In the genomic region with DNA sequence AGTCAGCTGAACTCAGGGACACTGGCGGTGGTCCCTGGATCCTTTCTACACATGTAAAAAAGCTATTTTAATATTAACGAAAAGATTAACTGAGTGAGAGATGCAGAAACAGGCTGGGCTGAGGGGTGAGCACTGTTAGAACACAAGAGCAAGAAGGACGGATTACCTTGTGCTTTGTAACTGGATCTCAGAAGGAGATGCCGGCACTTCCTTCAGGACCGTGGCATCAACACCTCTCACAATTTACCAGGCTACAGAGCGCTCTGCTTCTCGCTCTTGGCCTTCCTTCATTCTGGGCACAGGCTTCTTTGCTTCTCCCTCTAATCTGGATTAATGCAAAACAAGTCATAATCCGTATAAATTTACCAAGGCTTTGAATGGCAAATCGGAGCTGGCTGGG, we compare ENCODE assay signal across 22 mouse cellular contexts. TPM values are rescaled to one million over a fixed set of nuclear protein-coding genes. Genes with fewer than 3 reads are reported as not detected.
DNase-seq lines count a peak whose midpoint lies in the region; ATAC-seq and TF ChIP-seq lines count a peak whose summit lies in the region.
"Had no signal": no experiment of that assay in that cellular context is flagged by ENCODE, and none has a peak within 500 bp of the region (broad histone marks: within the 10 kb centered on the region; RNA-seq: fewer than 3 reads in every experiment).

No protein-coding gene starts in this region.

- intact Hi-C loops in heart, postnatal 14 days (cut with DNase I): loop anchor here (5.0 to 10.0 kb wide), 4 partner anchors 118 to 353 kb away; no protein-coding TSS in a partner anchor

- TF ChIP-seq CTCF in cerebellum, adult 2 months (IDR thresholded peaks at IDR 0.05; ENCODE audit: borderline replicate concordance, insufficient read depth, low read depth, low read length): no peak

- no peak for TF ChIP-seq POLR2A in cerebellum, adult 2 months (IDR thresholded peaks at IDR 0.05; ENCODE audit: borderline replicate concordance, insufficient read depth, low read length)

- no peak for DNase-seq in heart, postnatal 14 days
- peak; percentile 95 for DNase-seq in midbrain, embryonic 11.5 days (ENCODE audit: low spot score, missing footprints)
- DNase-seq in limb, embryonic 10.5 days (ENCODE audit: low spot score): no peak
- DNase-seq in cerebellum, adult 2 months: no peak
- DNase-seq in liver, embryonic 11.5 days (ENCODE audit: low spot score): no peak
- DNase-seq: adrenal gland, postnatal 14 days; cerebellum, adult 11-12 months; cerebellum, postnatal 36 days; forebrain, postnatal 0 days; kidney, postnatal 4 days; layer of hippocampus, adult 9-11 months; thymus, postnatal 14 days had no signal

- peaks cover 78% of the 10 kb centered on the region for H3K27me3 ChIP-seq in heart, embryonic 13.5 days (replicated peaks)
- H3K27me3 ChIP-seq in midbrain, embryonic 11.5 days (ENCODE audit: control insufficient read depth, insufficient read depth, low read length): peaks cover 85% of the 10 kb centered on the region
- peaks cover 93% of the 10 kb centered on the region for H3K27me3 ChIP-seq in midbrain, embryonic 13.5 days
- H3K27me3 ChIP-seq in limb, embryonic 10.5 days (ENCODE audit: low read depth, poor library complexity, severe bottlenecking): peaks cover 84% of the 10 kb centered on the region
- peaks cover 37% of the 10 kb centered on the region; the same call in 1 of the 2 replicates for H3K27me3 ChIP-seq in cerebellum, adult 2 months (ENCODE audit: control insufficient read depth, insufficient read depth, low read length)
- H3K27me3 ChIP-seq in liver, embryonic 11.5 days (replicated peaks; ENCODE audit: control insufficient read depth, insufficient read depth, low read length): peaks cover 92% of the 10 kb centered on the region

- H3K4me1 ChIP-seq in heart, embryonic 13.5 days: peaks cover 18% of the 10 kb centered on the region
- peaks cover 18% of the 10 kb centered on the region for H3K4me1 ChIP-seq in midbrain, embryonic 11.5 days (ENCODE audit: control insufficient read depth, insufficient read depth, low read length)
- H3K4me1 ChIP-seq in midbrain, embryonic 13.5 days (replicated peaks): peaks cover 26% of the 10 kb centered on the region
- H3K4me1 ChIP-seq in limb, embryonic 10.5 days: peaks cover 81% of the 10 kb centered on the region
- H3K4me1 ChIP-seq in cerebellum, adult 2 months (ENCODE audit: control insufficient read depth, insufficient read depth, low read length): no peaks in the 10 kb centered on the region
- H3K4me1 ChIP-seq in liver, embryonic 11.5 days (replicated peaks; ENCODE audit: control insufficient read depth, insufficient read depth, low read length): peaks cover 5% of the 10 kb centered on the region

- no peak overlapping the region for H3K27ac ChIP-seq in heart, embryonic 13.5 days (replicated peaks)
- H3K27ac ChIP-seq in midbrain, embryonic 11.5 days (ENCODE audit: low read depth, low read length): no peak overlapping the region
- no peak overlapping the region for H3K27ac ChIP-seq in midbrain, embryonic 13.5 days
- peak overlapping the region; percentile 36; the same call in 1 of the 2 replicates for H3K27ac ChIP-seq in limb, embryonic 10.5 days
- no peak overlapping the region for H3K27ac ChIP-seq in cerebellum, adult 2 months (ENCODE audit: insufficient read depth, low read length)
- no peak overlapping the region for H3K27ac ChIP-seq in liver, embryonic 11.5 days (ENCODE audit: low read depth, low read length)
- H3K27ac ChIP-seq: hindbrain, embryonic 14.5 days; intestine, embryonic 15.5 days; limb, embryonic 15.5 days had no signal

- H3K36me3 ChIP-seq in heart, embryonic 13.5 days: no peaks in the 10 kb centered on the region
- H3K36me3 ChIP-seq in midbrain, embryonic 11.5 days (ENCODE audit: control insufficient read depth, insufficient read depth, low read length): no peaks in the 10 kb centered on the region
- no peaks in the 10 kb centered on the region for H3K36me3 ChIP-seq in midbrain, embryonic 13.5 days
- no peaks in the 10 kb centered on the region for H3K36me3 ChIP-seq in limb, embryonic 10.5 days
- H3K36me3 ChIP-seq in liver, embryonic 11.5 days (ENCODE audit: control insufficient read depth, insufficient read depth, low read length): no peaks in the 10 kb centered on the region
- H3K36me3 ChIP-seq: heart, embryonic 15.5 days; intestine, embryonic 15.5 days; limb, embryonic 15.5 days had no signal

- no peak for ATAC-seq in heart, embryonic 13.5 days (ENCODE audit: extremely low read depth, insufficient number of reproducible peaks, low FRiP score, low TSS enrichment)
- ATAC-seq in midbrain, embryonic 11.5 days (ENCODE audit: low FRiP score): no peak
- no peak for ATAC-seq in midbrain, embryonic 13.5 days
- ATAC-seq in liver, embryonic 11.5 days (replicated peaks; ENCODE audit: low FRiP score): no peak
- ATAC-seq: forebrain, postnatal 0 days; intestine, embryonic 15.5 days; lung, postnatal 0 days had no signal

- 12% methylated on average over 9 of the region's 9 CpGs for WGBS in heart, embryonic 13.5 days
- WGBS in midbrain, embryonic 11.5 days: 2% methylated on average over 9 of the region's 9 CpGs
- 2% methylated on average over 9 of the region's 9 CpGs for WGBS in midbrain, embryonic 13.5 days
- under 1% methylated on average over 9 of the region's 9 CpGs for WGBS in limb, embryonic 10.5 days
- 15% methylated on average over 9 of the region's 9 CpGs for WGBS in cerebellum, adult 2 months
- 3% methylated on average over 9 of the region's 9 CpGs for WGBS in liver, embryonic 11.5 days

- no peaks in the 10 kb centered on the region for H3K9me3 ChIP-seq in heart, embryonic 13.5 days
- no peaks in the 10 kb centered on the region for H3K9me3 ChIP-seq in midbrain, embryonic 11.5 days (ENCODE audit: control insufficient read depth, low read length)
- H3K9me3 ChIP-seq in midbrain, embryonic 13.5 days: no peaks in the 10 kb centered on the region
- H3K9me3 ChIP-seq in limb, embryonic 10.5 days (replicated peaks): no peaks in the 10 kb centered on the region
- H3K9me3 ChIP-seq in liver, embryonic 11.5 days (ENCODE audit: control insufficient read depth, low read length): no peaks in the 10 kb centered on the region
- H3K9me3 ChIP-seq: heart, embryonic 15.5 days; intestine, embryonic 15.5 days; limb, embryonic 15.5 days had no signal

- H3K9ac ChIP-seq in heart, embryonic 13.5 days: no peak overlapping the region
- no peak overlapping the region for H3K9ac ChIP-seq in midbrain, embryonic 11.5 days (ENCODE audit: low read length)
- H3K9ac ChIP-seq in midbrain, embryonic 13.5 days (replicated peaks): no peak overlapping the region
- no peak overlapping the region for H3K9ac ChIP-seq in liver, embryonic 11.5 days (ENCODE audit: low read depth, low read length)
- H3K9ac ChIP-seq: forebrain, postnatal 0 days; heart, embryonic 15.5 days; hindbrain, embryonic 14.5 days; intestine, embryonic 15.5 days; limb, embryonic 15.5 days had no signal

- 0 out of 2 replicates have a peak overlapping the region, but pooled peaks have one; percentile 54 for H3K4me2 ChIP-seq in heart, embryonic 13.5 days
- H3K4me2 ChIP-seq in midbrain, embryonic 11.5 days: no peak overlapping the region
- H3K4me2 ChIP-seq in midbrain, embryonic 13.5 days (replicated peaks): no peak overlapping the region
- H3K4me2 ChIP-seq in liver, embryonic 11.5 days: no peak overlapping the region
- H3K4me2 ChIP-seq: heart, embryonic 15.5 days; hindbrain, embryonic 14.5 days; intestine, embryonic 15.5 days; limb, embryonic 15.5 days had no signal

- no peak overlapping the region for H3K4me3 ChIP-seq in heart, embryonic 13.5 days
- no peak overlapping the region for H3K4me3 ChIP-seq in midbrain, embryonic 11.5 days (ENCODE audit: low read depth, low read length)
- H3K4me3 ChIP-seq in midbrain, embryonic 13.5 days (replicated peaks): no peak overlapping the region
- H3K4me3 ChIP-seq in limb, embryonic 10.5 days: peak overlapping the region; percentile 26
- H3K4me3 ChIP-seq in cerebellum, adult 2 months (replicated peaks; ENCODE audit: insufficient read depth, low read depth, low read length): no peak overlapping the region
- H3K4me3 ChIP-seq in liver, embryonic 11.5 days (ENCODE audit: low read depth, low read length): no peak overlapping the region
- H3K4me3 ChIP-seq: heart, embryonic 15.5 days; intestine, embryonic 15.5 days; limb, embryonic 15.5 days had no signal

RNA-seq across cellular contexts. Expression of gene Tbx18, which starts 3.6 kb away (rescaled TPM):
- 10.1 and 10.5 TPM in 2 replicates for polyA plus RNA-seq in heart, embryonic 13.5 days (2015; fragmentation: Nextera tagmentation; extraction: Ambion mirVana)
- 1 to 10 TPM; 5.1 to 7.8 TPM for total RNA-seq in heart, postnatal 14 days (2021)
- polyA plus RNA-seq in midbrain, embryonic 11.5 days (2014; fragmentation: Nextera tagmentation; extraction: Ambion mirVana): 5.5 and 5.6 TPM in 2 replicates
- polyA plus RNA-seq in midbrain, embryonic 13.5 days (2015; fragmentation: Nextera tagmentation; extraction: Ambion mirVana): 1.9 and 2.9 TPM in 2 replicates
- 12.6 and 28.3 TPM in 2 replicates for polyA plus RNA-seq in limb, embryonic 10.5 days (2016; fragmentation: Nextera tagmentation; extraction: Ambion mirVana)
- 0.95 and 1.1 TPM in 2 replicates for polyA plus RNA-seq in cerebellum, adult 2 months (2012; rRNA removed)
- polyA plus RNA-seq in liver, embryonic 11.5 days (2014; fragmentation: Nextera tagmentation; extraction: Ambion mirVana): 0.88 and 1.6 TPM in 2 replicates
- total RNA-seq: MEL had no signal
- polyA plus RNA-seq: liver, embryonic 16.5 days; small intestine, adult 2 months had no signal
